Mouse (Mus musculus) G1E (cell line): ENCODE data around the gene Ptgds. TPM values are rescaled to one million over a fixed set of nuclear protein-coding genes. Genes with fewer than 3 reads are reported as not detected.

ENCODE experiments used
- ATAC-seq: 2 replicates; pipeline ENCODE4 v1.8.0; 2016; ENCODE audit warnings: mild to moderate bottlenecking; ENCODE audit not compliant: insufficient number of reproducible peaks, poor library complexity, low FRiP score, severe bottlenecking; ENCODE audit errors: extremely low read depth
- DNase-seq: peaks from one replicate; pipeline ENCODE4 v3.0.0; 2012; ENCODE audit warnings: low spot score
- H3K27me3 ChIP-seq: 2 replicates; pipeline ENCODE4 v1.6.1; 2012; ENCODE audit warnings: mild to moderate bottlenecking, low read length, inconsistent platforms; ENCODE audit not compliant: insufficient read depth
- H3K36me3 ChIP-seq: replicated peaks from 2 replicates; pipeline ENCODE3; 2012; ENCODE audit warnings: mild to moderate bottlenecking, inconsistent platforms
- H3K4me1 ChIP-seq: 2 replicates; pipeline ENCODE4 v1.6.1; 2012; ENCODE audit warnings: low read depth, low read length, inconsistent platforms, mixed read lengths; ENCODE audit not compliant: insufficient read depth
- H3K4me3 ChIP-seq: 2 replicates; pipeline ENCODE4 v1.5.1; 2012; ENCODE audit warnings: low read depth, mild to moderate bottlenecking, inconsistent platforms, low read length, moderate library complexity, mixed read lengths
- H3K9me3 ChIP-seq: replicated peaks from 2 replicates; pipeline ENCODE4 v1.6.1; 2012; ENCODE audit warnings: inconsistent platforms
- CTCF ChIP-seq: IDR thresholded peaks from 2 replicates; pipeline ENCODE4 v1.5.1; 2012; ENCODE audit warnings: low read depth, low read length, inconsistent platforms, mixed read lengths
- GATA1 ChIP-seq: IDR thresholded peaks from 2 replicates; pipeline ENCODE4 v1.6.1; 2012; ENCODE audit warnings: borderline replicate concordance, low read length, inconsistent platforms, mixed read lengths
- GATA2 ChIP-seq: IDR thresholded peaks from 2 replicates; pipeline ENCODE4 v1.6.1; 2012; ENCODE audit warnings: low read depth, low read length, inconsistent platforms, borderline replicate concordance
- POLR2AphosphoS5 ChIP-seq: IDR thresholded peaks from 2 replicates; pipeline ENCODE4 v1.6.1; 2012; ENCODE audit warnings: low read depth, low read length, inconsistent platforms; ENCODE audit not compliant: insufficient replicate concordance
- TAL1 ChIP-seq: conservative IDR thresholded peaks from 2 replicates; pipeline ENCODE4 v1.6.1; 2012; ENCODE audit warnings: low read depth, low read length, inconsistent platforms, mixed read lengths
- polyA plus RNA-seq: library from polyadenylated mRNA; stranded (reverse); fragments of >175 nt; gene quantifications from 2 replicates; pipeline ENCODE4 v1.2.3, GENCODE M21; 2012
- total RNA-seq, 2 experiments: library from RNA; stranded (forward) in 1 of 2; stranded (reverse) in 1 of 2; fragments of 200-1000 nt in 1 of 2; fragments of >200 nt in 1 of 2; fragmentation: Nextera tagmentation in 1 of 2; gene quantifications; 2 replicates each; pipeline ENCODE4 v1.2.3; 2014 to 2017

Ptgds gene
- total and polyA plus RNA-seq, 3 experiments = 0.44 TPM; not detected in 2

DNA sequence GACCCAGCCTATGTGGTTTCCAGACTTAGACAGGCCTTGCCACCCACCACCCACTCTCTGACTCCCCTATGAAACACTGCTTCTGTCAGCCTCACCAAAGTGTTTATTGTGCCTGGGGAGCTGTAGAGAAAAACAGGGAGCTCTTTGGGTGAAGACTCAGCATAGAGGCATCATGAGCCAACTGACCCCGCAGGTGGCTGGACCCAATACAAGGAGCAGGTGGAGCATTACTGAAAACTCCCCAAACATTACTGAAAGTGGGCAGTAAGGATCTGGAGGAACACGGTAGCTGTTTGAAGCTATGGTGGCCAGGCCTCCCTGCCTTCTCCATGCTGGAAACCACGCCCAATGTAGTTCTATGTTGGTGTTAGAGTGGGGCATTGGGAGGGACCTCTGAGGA lies 6.2 kb downstream of the Ptgds start:
- Histone ChIP-seq H3K27me3 (peaks cover 15% of the 10 kb centered on the region), H3K9me3 (no peaks in the 10 kb centered on the region), H3K4me3 (no peak overlapping the region), H3K36me3 (peaks cover 14% of the 10 kb centered on the region), H3K4me1 (peaks cover 45% of the 10 kb centered on the region)
- TF ChIP-seq GATA2 (no peak), POLR2AphosphoS5 (no peak), GATA1 (no peak), CTCF (no peak), TAL1 (no peak)
- no peak for ATAC-seq
- DNase-seq = no peak

- peaks cover 50% of the 10 kb centered on the region for H3K4me1 ChIP-seq
- H3K9me3 ChIP-seq = no peaks in the 10 kb centered on the region
- ATAC-seq = no peak
- peaks cover 9% of the 10 kb centered on the region; the same call in 1 of the 2 replicates for H3K27me3 ChIP-seq
- no peak for TF ChIP-seq CTCF
- no peak for TF ChIP-seq POLR2AphosphoS5
- no peak for TF ChIP-seq GATA1
- TF ChIP-seq GATA2 = no peak
- TF ChIP-seq TAL1 = no peak
- peak overlapping the region; percentile 82; the same call in 1 of the 2 replicates for H3K4me3 ChIP-seq
- DNase-seq = no peak
- peaks cover 29% of the 10 kb centered on the region for H3K36me3 ChIP-seq
These were observed 8.4 kb downstream of the Ptgds start for GRCm38 (mm10) chr2:25461407-25461806.

DNA sequence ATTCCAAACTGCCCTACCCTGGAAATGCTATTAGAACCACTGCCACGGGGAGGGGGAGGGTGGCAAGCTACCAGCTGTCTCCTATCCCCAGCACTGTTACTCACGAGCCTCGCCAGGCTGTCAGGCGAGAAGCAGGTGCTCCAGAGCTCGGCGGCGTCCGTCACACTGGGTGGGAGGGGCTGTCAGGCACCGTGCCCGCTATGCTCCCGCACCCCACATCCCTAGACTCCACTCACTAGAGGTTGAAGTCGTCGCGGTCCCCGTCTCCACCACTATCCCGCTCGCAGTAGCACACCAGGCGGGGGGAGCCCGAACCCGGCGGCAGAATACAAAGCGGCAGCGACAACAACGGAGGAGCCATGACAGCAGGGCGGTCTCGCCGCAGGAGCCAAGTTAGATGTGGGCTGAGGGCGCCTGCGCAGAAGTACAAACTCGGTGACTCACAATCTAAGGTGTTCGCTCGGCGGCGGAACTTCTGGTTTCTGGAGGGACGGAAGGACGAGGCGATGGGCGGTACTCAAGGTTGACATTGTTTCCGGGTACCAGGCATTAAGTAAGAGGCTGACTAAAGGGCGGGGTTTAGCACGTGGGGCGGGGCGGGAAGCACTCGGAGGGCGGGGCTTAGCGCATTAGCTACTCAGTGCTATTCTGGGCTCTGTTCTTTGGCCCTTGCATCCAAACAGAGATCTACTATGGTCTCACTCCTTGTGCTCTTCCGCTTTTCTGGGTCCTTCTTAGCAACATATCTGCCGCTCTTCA lies 9.1 kb downstream of the Ptgds start, which contains the start of gene Paxx:
Gene Paxx (minus strand): TSS at position 544 of the 759 bp plus-strand sequence.
- H3K4me1 ChIP-seq = peaks cover 45% of the 10 kb centered on the region
- no peak for TF ChIP-seq GATA1
- TF ChIP-seq TAL1 = no peak
- TF ChIP-seq GATA2 = no peak
- TF ChIP-seq POLR2AphosphoS5 = no peak
- no peak for TF ChIP-seq CTCF
- ATAC-seq = peak; percentile 95

GRCm38 (mm10) chr2:25460135-25460534 lies 9.7 kb downstream of the Ptgds start:
- no peak for TF ChIP-seq POLR2AphosphoS5
- no peak for TF ChIP-seq TAL1
- no peak for TF ChIP-seq GATA2
- no peak for TF ChIP-seq GATA1
- no peak for TF ChIP-seq CTCF
- Histone ChIP-seq H3K4me3 (peak overlapping the region; percentile 82), H3K36me3 (peaks cover 29% of the 10 kb centered on the region), H3K4me1 (peaks cover 40% of the 10 kb centered on the region), H3K9me3 (no peaks in the 10 kb centered on the region), H3K27me3 (peaks cover 16% of the 10 kb centered on the region)
- no peak for DNase-seq
- no peak for ATAC-seq

More for the DNA sequence above, 9.1 kb downstream of the Ptgds start, which contains the start of gene Paxx:
- Histone ChIP-seq H3K27me3 (peaks cover 14% of the 10 kb centered on the region), H3K4me3 (peak within 1 kb of the TSS; percentile 82), H3K36me3 (peaks cover 29% of the 10 kb centered on the region), H3K9me3 (no peaks in the 10 kb centered on the region)
- peak; percentile 92 for DNase-seq

- no peaks in the 10 kb centered on the region for H3K9me3 ChIP-seq
- TF ChIP-seq GATA2 (no peak), TAL1 (no peak), POLR2AphosphoS5 (no peak), GATA1 (no peak), CTCF (no peak)
- no peak overlapping the region for H3K4me3 ChIP-seq
- H3K36me3 ChIP-seq = peaks cover 29% of the 10 kb centered on the region
- ATAC-seq (no peak), DNase-seq (peak; percentile 16)
- peaks cover 18% of the 10 kb centered on the region for H3K27me3 ChIP-seq
- H3K4me1 ChIP-seq = peaks cover 35% of the 10 kb centered on the region
These were observed 10.9 kb downstream of the Ptgds start for GRCm38 (mm10) chr2:25458911-25459310.

DNA sequence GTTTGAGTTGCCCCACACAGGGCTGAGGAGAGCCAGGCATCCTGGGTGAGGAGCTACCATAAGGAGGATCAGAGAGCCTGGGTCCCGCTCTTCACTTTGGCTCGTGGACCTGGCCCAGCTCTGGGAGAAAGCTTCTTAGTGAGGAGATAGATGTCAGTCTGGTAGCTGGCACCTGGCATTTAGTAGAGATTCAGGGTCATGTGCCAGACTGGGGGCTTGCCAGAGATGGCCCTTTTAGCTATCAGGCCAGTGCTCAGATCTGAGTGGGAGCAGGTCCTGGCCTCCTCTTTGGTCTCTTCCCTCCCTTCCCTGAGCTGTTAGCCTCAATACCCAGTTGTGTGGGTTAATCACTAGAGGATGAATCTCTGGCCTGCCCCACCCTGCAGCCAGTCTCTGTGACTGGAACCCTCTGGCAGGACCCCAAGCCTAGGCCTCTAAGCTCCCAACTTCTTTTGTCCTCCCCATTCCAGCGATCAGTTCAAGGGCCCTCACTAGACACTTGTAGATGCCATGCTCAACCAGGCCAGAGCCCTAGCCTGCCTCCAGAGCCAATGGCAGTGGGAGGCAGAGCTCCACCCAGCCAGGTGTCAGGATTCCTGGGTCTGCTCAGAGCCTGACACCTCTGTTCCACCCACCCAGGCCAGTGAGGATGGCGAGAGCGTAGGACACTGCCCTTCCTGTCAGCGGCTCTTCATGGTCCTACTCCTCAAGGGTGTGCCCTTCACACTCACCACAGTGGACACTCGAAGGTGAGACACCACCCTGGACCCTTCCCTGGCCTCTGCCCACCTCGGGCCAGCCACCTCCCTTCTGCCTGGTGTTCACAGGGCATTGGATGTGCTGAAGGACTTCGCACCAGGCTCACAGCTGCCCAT lies 12.6 kb downstream of the Ptgds start:
- peaks cover 18% of the 10 kb centered on the region for H3K27me3 ChIP-seq
- H3K4me1 ChIP-seq = peaks cover 35% of the 10 kb centered on the region
- ATAC-seq (no peak), DNase-seq (no peak)
- H3K36me3 ChIP-seq = peaks cover 29% of the 10 kb centered on the region
- no peak overlapping the region for H3K4me3 ChIP-seq
- H3K9me3 ChIP-seq = no peaks in the 10 kb centered on the region
- no peak for TF ChIP-seq TAL1
- no peak for TF ChIP-seq POLR2AphosphoS5
- no peak for TF ChIP-seq GATA2
- TF ChIP-seq GATA1 = no peak
- TF ChIP-seq CTCF = no peak
